8 mouse cellular contexts compared by ENCODE assay signal in the genomic region with DNA sequence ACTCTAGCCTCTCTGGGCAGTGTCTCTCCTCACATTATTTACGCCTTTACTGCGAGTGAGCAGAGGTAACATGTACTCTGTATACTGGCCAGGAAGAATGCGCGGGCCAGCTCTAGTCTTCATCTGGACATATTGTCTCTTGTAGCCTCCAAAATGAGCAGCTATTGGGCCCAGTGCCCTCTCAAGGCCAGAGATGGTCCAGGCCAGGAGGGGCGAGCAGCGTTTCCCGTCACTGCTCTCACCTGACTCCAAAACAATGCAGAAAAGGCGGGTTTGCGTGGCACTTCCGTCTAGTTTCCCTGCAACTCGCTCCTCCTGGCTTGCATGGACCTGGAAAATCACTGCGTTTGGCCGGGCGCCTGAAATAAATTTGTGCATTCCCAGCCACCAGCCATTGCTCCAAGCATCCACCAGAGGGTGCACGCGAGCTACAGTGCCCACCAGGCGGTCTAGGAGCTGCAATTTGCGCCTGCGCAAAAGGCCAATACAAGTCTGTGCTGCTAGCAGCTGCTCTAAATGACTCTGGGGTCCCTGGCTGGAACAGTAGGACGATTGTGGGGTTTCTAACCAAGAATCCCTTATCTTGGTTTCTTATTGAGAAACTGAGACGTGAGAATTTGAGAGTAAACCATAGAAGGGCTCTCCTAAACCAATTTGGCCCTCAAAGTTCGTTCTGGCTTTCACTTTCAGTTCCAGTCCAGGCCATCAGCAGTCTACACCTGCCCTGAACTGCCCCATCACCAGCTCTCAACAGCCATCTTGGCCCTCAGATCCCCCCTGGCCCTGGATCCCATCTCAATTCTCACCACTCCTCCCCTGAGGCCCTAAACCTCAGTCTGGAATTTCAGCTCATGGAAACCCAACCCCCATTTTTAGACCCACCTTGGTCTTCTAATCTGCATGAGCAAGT. TPM values are rescaled to one million over a fixed set of nuclear protein-coding genes. Genes with fewer than 3 reads are reported as not detected.
A peak's percentile ranks its signal among the peaks of the same experiment; 100 is the strongest.
DNase-seq lines count a peak whose midpoint lies in the region; ATAC-seq and TF ChIP-seq lines count a peak whose summit lies in the region.

No protein-coding gene starts in this region.

- DNase-seq in 3134 (ENCODE audit: extremely low read depth, insufficient read length, low spot score), result peak; percentile 90
- peak; percentile 98 for DNase-seq in adrenal gland, postnatal 36 days
- peak; percentile 98 for DNase-seq in heart, adult 8-10 months (ENCODE audit: low spot score)
- DNase-seq in kidney, adult 9 months, result peak; percentile 98
- DNase-seq in limb, embryonic 14.5 days (ENCODE audit: low spot score), result peak; percentile 95
- DNase-seq in midbrain, postnatal 0 days (ENCODE audit: low spot score), result peak; percentile 90
- DNase-seq in spleen, postnatal 14 days (ENCODE audit: low spot score in 2 of 2), result peak; percentile 78 to 86

- 0 out of 2 replicates have a peak, but pooled peaks cover 4% of the 10 kb centered on the region for H3K4me1 ChIP-seq in embryonic facial prominence, embryonic 13.5 days
- peaks cover 3% of the 10 kb centered on the region; the same call in 1 of the 2 replicates for H3K4me1 ChIP-seq in limb, embryonic 14.5 days (ENCODE audit: control insufficient read depth, insufficient read depth, low read length)
- H3K4me1 ChIP-seq in midbrain, postnatal 0 days (ENCODE audit: insufficient read depth, low read length), result no peaks in the 10 kb centered on the region

- no peaks in the 10 kb centered on the region for H3K9me3 ChIP-seq in embryonic facial prominence, embryonic 13.5 days
- H3K9me3 ChIP-seq in limb, embryonic 14.5 days (ENCODE audit: control insufficient read depth, low read length), result no peaks in the 10 kb centered on the region
- H3K9me3 ChIP-seq in midbrain, postnatal 0 days (ENCODE audit: low read length), result no peaks in the 10 kb centered on the region

- H3K4me3 ChIP-seq in embryonic facial prominence, embryonic 13.5 days, result no peak overlapping the region
- no peak overlapping the region for H3K4me3 ChIP-seq in limb, embryonic 14.5 days (replicated peaks; ENCODE audit: low read length)
- H3K4me3 ChIP-seq in midbrain, postnatal 0 days (ENCODE audit: low read depth, low read length), result no peak overlapping the region

- H3K27ac ChIP-seq in embryonic facial prominence, embryonic 13.5 days, result no peak overlapping the region
- H3K27ac ChIP-seq in limb, embryonic 14.5 days (replicated peaks; ENCODE audit: low read depth, low read length), result no peak overlapping the region
- H3K27ac ChIP-seq in midbrain, postnatal 0 days (ENCODE audit: low read depth, low read length), result no peak overlapping the region

- H3K36me3 ChIP-seq in embryonic facial prominence, embryonic 13.5 days, result no peaks in the 10 kb centered on the region
- H3K36me3 ChIP-seq in limb, embryonic 14.5 days (ENCODE audit: control insufficient read depth, insufficient read depth, low read length), result no peaks in the 10 kb centered on the region
- H3K36me3 ChIP-seq in midbrain, postnatal 0 days (ENCODE audit: insufficient read depth, low read length), result no peaks in the 10 kb centered on the region

- H3K27me3 ChIP-seq in embryonic facial prominence, embryonic 13.5 days, result no peaks in the 10 kb centered on the region
- no peaks in the 10 kb centered on the region for H3K27me3 ChIP-seq in limb, embryonic 14.5 days (ENCODE audit: control insufficient read depth, insufficient read depth, low read length)
- no peaks in the 10 kb centered on the region for H3K27me3 ChIP-seq in midbrain, postnatal 0 days (ENCODE audit: insufficient read depth, low read length)

- TF ChIP-seq POLR2A in limb, embryonic 14.5 days (IDR thresholded peaks at IDR 0.05; ENCODE audit: borderline replicate concordance, extremely low read depth, insufficient read depth, insufficient read length), result no peak

- peak; percentile 79 for ATAC-seq in embryonic facial prominence, embryonic 13.5 days (ENCODE audit: insufficient number of reproducible peaks, insufficient read depth, low FRiP score, low TSS enrichment, low read depth)
- peak; percentile 92 for ATAC-seq in limb, embryonic 14.5 days (ENCODE audit: low FRiP score, low read depth)
- peak; percentile 72; the same call in 1 of the 2 replicates for ATAC-seq in midbrain, postnatal 0 days (ENCODE audit: low FRiP score)

- 20% methylated on average over 22 of the region's 22 CpGs for WGBS in embryonic facial prominence, embryonic 13.5 days
- 26% methylated on average over 22 of the region's 22 CpGs for WGBS in limb, embryonic 14.5 days
- WGBS in midbrain, postnatal 0 days, result 26% methylated on average over 22 of the region's 22 CpGs

- H3K4me2 ChIP-seq in embryonic facial prominence, embryonic 13.5 days, result peak overlapping the region; percentile 43
- H3K4me2 ChIP-seq in limb, embryonic 14.5 days (replicated peaks; ENCODE audit: low read depth, low read length, severe bottlenecking), result peak overlapping the region; percentile 35; the same call in 1 of the 2 replicates
- peak overlapping the region; percentile 24; the same call in 1 of the 2 replicates for H3K4me2 ChIP-seq in midbrain, postnatal 0 days (ENCODE audit: low read depth, low read length, poor library complexity, severe bottlenecking)

- TF ChIP-seq CTCF in midbrain, postnatal 0 days (IDR thresholded peaks at IDR 0.05), result peak; percentile 99

- H3K9ac ChIP-seq in embryonic facial prominence, embryonic 13.5 days, result peak overlapping the region; percentile 41
- H3K9ac ChIP-seq in limb, embryonic 14.5 days (ENCODE audit: low read depth, low read length, severe bottlenecking), result peak overlapping the region; percentile 41; the same call in 1 of the 2 replicates
- no peak overlapping the region for H3K9ac ChIP-seq in midbrain, postnatal 0 days (replicated peaks; ENCODE audit: low read length, poor library complexity, severe bottlenecking)

RNA-seq across cellular contexts. Expression of a gene that starts 59.0 kb away (rescaled TPM):
- 10 to 100 TPM; 45.0 to 62.8 TPM for total RNA-seq in adrenal gland, postnatal 36 days (2021)
- 60.5 and 62.9 TPM in 2 replicates for polyA plus RNA-seq in embryonic facial prominence, embryonic 13.5 days (2015; fragmentation: Nextera tagmentation; extraction: Ambion mirVana)
- total RNA-seq in heart, adult 8-10 months (2022), result 10 to 100 TPM; 70.6 to 81.5 (median 80.7) TPM
- 72.1 and 80.0 TPM in 2 replicates for polyA plus RNA-seq in limb, embryonic 14.5 days (2012; rRNA removed)
- polyA plus RNA-seq in limb, embryonic 14.5 days (2014; fragmentation: Nextera tagmentation; extraction: Ambion mirVana), result 101 and 108 TPM in 2 replicates
- total RNA-seq in midbrain, postnatal 0 days (2014; rRNA removed), result 18.5 and 23.9 TPM in 2 replicates
- polyA plus RNA-seq in midbrain, postnatal 0 days (2015; fragmentation: Nextera tagmentation; extraction: Ambion mirVana), result 17.6 and 20.3 TPM in 2 replicates
